Mouse (Mus musculus) lung, embryonic 14.5 days (tissue): ENCODE measurements around the gene Eif2ak4. TPM values are rescaled to one million over a fixed set of nuclear protein-coding genes. Genes with fewer than 3 reads are reported as not detected.

ENCODE experiments used
- ATAC-seq: fragments of 200-750 bp; cut with Nextera tagmentation; 2 replicates; pipeline ENCODE4 v1.8.0; 2017; ENCODE audit warnings: mild to moderate bottlenecking, moderate TSS enrichment, moderate library complexity; ENCODE audit not compliant: insufficient read depth
- DNase-seq: peaks from one replicate; pipeline ENCODE4 v3.0.0-alpha.2; 2015
- H3K27ac ChIP-seq: fragments of 300-500 bp; sonication (generic); 2 replicates; pipeline ENCODE4 v1.5.1; 2014; ENCODE audit warnings: low read depth, mild to moderate bottlenecking, moderate library complexity
- H3K27me3 ChIP-seq: fragments of 300-500 bp; sonication (generic); 2 replicates; pipeline ENCODE4 v1.6.1; 2014; ENCODE audit warnings: low read length, control low read depth; ENCODE audit not compliant: insufficient read depth
- H3K36me3 ChIP-seq: fragments of 300-500 bp; sonication (generic); 2 replicates; pipeline ENCODE4 v1.6.1; 2014; ENCODE audit warnings: control low read depth; ENCODE audit not compliant: insufficient read depth
- H3K4me1 ChIP-seq: fragments of 300-500 bp; sonication (generic); 2 replicates; pipeline ENCODE4 v1.6.1; 2014; ENCODE audit warnings: antibody characterized with exemption, control low read depth; ENCODE audit not compliant: insufficient read depth
- H3K4me2 ChIP-seq: fragments of 300-500 bp; sonication (generic); 2 replicates; pipeline ENCODE4 v1.6.1; 2014; ENCODE audit warnings: mild to moderate bottlenecking
- H3K4me3 ChIP-seq: fragments of 300-500 bp; sonication (generic); 2 replicates; pipeline ENCODE4 v1.5.1; 2014; ENCODE audit warnings: low read depth, low read length
- H3K9ac ChIP-seq: fragments of 300-500 bp; sonication (generic); 2 replicates; pipeline ENCODE4 v1.6.1; 2014
- H3K9me3 ChIP-seq: fragments of 300-500 bp; sonication (generic); 2 replicates; pipeline ENCODE4 v1.6.1; 2016; ENCODE audit warnings: low read depth, low read length, control low read depth
- CTCF ChIP-seq: IDR thresholded peaks from 2 replicates; pipeline ENCODE4 v1.5.1; 2016; ENCODE audit warnings: antibody characterized with exemption, low read depth
- WGBS: fragments of 180-500 bp; shearing (Covaris S2); extraction: QIAGEN DNeasy Blood & Tissue Kit; methylation state at CpG from one replicate; pipeline ENCODE4 v1.1.7; 2014; 5-methylcytosine and 5-hydroxymethylcytosine counted together
- polyA plus RNA-seq: library from polyadenylated mRNA; unstranded; fragments of >200 nt; fragmentation: Nextera tagmentation; extraction: Ambion mirVana; gene quantifications from 2 replicates; pipeline ENCODE4 v1.2.1, GENCODE M21; 2014

Eif2ak4 gene
- polyA plus RNA-seq, 1 experiment from 2014 or later, result 15.4 TPM

DNA sequence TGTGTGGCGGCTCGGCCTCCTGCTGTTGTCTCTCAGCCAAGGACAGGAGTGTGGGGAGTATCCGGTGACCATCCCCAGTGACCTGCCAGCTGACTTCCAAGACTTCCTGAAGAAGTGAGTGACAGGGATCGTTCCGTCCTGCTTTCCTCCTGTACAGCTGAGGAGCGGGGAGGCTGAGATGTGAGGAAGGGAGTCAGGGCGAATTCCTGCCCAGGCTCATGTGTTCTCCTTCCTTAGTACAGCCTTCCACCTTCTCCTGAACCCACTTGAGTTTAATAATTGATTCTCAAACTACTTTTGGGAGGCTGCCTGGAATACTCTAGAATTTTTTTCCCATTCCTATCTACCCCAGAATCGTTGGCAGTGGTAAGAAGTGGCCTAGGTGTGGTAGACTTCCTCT is 34.0 kb downstream of the Eif2ak4 start:
- Histone ChIP-seq H3K4me3 (no peak overlapping the region), H3K4me1 (no peaks in the 10 kb centered on the region), H3K9ac (no peak overlapping the region), H3K27me3 (no peaks in the 10 kb centered on the region), H3K9me3 (no peaks in the 10 kb centered on the region), H3K4me2 (no peak overlapping the region), H3K27ac (no peak overlapping the region), H3K36me3 (peaks cover 46% of the 10 kb centered on the region)
- DNase-seq (peak; percentile 25), ATAC-seq (no peak; the same call in 1 of the 2 replicates)
- TF ChIP-seq CTCF, result no peak
- 74% methylated on average over 8 of the region's 8 CpGs for WGBS

DNA sequence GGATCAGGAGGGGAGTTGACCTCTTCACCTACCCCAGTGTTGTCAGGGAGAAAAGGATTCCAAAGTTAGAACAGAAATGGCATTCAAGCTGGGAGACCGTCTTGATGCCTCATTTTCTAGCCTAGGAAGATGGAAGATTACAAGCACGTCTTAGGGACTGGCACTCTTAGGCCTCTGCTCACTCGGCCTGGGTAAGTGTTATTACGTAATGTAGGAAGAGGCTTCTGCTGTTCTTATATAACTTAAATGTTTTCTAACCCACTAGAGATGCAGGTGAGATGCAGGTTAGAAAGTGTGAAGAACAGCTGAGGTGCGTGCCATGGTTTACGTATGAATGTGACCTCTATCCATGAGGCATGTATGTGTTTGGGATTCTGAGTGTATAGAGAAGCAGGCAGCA is 39.9 kb downstream of the Eif2ak4 start:
- Histone ChIP-seq H3K27me3 (no peaks in the 10 kb centered on the region), H3K4me3 (no peak overlapping the region), H3K9ac (no peak overlapping the region), H3K36me3 (peaks cover 53% of the 10 kb centered on the region), H3K4me1 (no peaks in the 10 kb centered on the region), H3K27ac (no peak overlapping the region), H3K4me2 (no peak overlapping the region), H3K9me3 (no peaks in the 10 kb centered on the region)
- 86% methylated on average over 6 of the region's 6 CpGs for WGBS
- DNase-seq (no peak), ATAC-seq (no peak)
- TF ChIP-seq CTCF, result no peak

DNA sequence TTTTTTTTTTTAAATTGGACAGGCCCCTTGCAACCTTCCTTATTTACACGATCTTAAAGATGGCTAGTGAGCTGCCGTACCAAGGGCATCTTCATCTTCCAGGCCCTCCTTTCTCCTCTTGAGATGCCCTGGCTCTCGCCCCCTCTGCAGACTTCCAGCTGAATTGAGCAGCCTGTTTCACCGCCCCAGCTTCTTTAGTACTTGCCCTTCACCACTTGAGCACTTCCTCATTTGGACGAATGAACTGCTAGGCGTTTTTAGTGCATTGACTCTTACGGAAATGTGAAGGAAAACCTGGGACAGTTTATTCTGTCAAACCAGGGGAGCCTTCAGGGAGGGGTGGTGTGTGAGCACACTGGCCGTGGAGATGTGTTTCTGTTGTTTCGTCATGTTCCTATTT is 40.9 kb downstream of the Eif2ak4 start:
- TF ChIP-seq CTCF, result no peak
- ATAC-seq (no peak), DNase-seq (no peak)
- Histone ChIP-seq H3K9ac (no peak overlapping the region), H3K27ac (no peak overlapping the region), H3K4me2 (no peak overlapping the region), H3K9me3 (no peaks in the 10 kb centered on the region), H3K27me3 (no peaks in the 10 kb centered on the region), H3K4me3 (no peak overlapping the region), H3K36me3 (peaks cover 63% of the 10 kb centered on the region), H3K4me1 (no peaks in the 10 kb centered on the region)
- WGBS, result 64% methylated on average over 9 of the region's 9 CpGs

DNA sequence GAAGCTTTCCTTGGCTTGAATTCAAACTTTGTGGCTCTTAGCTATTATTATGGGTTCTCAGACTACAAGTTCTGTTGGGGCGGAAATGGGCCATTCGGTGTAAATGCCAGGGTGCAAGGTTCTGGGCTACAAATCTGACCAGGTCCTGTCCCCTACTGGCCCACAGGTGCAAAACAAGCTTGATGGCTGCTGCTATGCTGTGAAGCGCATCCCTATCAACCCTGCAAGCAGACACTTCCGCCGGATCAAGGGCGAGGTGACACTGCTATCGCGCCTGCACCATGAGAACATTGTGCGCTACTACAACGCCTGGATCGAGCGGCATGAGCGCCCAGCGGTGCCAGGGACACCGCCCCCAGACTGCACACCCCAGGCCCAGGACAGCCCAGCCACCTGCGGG is 42.2 kb downstream of the Eif2ak4 start:
- ATAC-seq (no peak), DNase-seq (no peak)
- no peak overlapping the region for H3K4me3 ChIP-seq
- H3K4me1 ChIP-seq, result no peaks in the 10 kb centered on the region
- WGBS, result 76% methylated on average over 16 of the region's 16 CpGs
- H3K9me3 ChIP-seq, result no peaks in the 10 kb centered on the region
- no peak for TF ChIP-seq CTCF
- H3K27me3 ChIP-seq, result no peaks in the 10 kb centered on the region
- peaks cover 74% of the 10 kb centered on the region for H3K36me3 ChIP-seq
- H3K27ac ChIP-seq, result no peak overlapping the region
- H3K4me2 ChIP-seq, result no peak overlapping the region
- H3K9ac ChIP-seq, result no peak overlapping the region

DNA sequence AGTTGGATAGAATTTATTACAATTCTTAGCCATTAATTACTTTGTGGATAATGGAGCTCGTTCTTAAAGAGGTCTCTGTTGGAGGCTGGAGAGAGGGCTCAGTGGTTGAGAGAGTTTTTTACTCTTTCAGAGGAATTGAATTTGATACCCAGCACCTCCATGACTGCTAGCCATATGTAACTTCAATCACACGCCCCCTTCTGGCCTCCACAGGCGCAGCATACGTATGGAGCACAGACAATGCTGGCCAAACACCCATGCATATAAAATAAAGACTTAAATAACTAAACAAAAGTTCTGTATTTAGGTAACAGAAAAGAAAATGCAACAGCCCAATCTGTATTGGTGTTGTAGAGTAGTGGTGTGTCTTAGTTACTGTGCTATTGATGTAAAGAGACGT is 43.2 kb downstream of the Eif2ak4 start:
- H3K4me2 ChIP-seq, result no peak overlapping the region
- H3K9me3 ChIP-seq, result no peaks in the 10 kb centered on the region
- H3K27me3 ChIP-seq, result no peaks in the 10 kb centered on the region
- ATAC-seq (no peak), DNase-seq (peak; percentile 68)
- 59% methylated on average over 5 of the region's 5 CpGs for WGBS
- TF ChIP-seq CTCF, result peak; percentile 64
- H3K36me3 ChIP-seq, result peaks cover 78% of the 10 kb centered on the region
- H3K9ac ChIP-seq, result no peak overlapping the region
- no peak overlapping the region for H3K4me3 ChIP-seq
- no peaks in the 10 kb centered on the region for H3K4me1 ChIP-seq
- no peak overlapping the region for H3K27ac ChIP-seq

DNA sequence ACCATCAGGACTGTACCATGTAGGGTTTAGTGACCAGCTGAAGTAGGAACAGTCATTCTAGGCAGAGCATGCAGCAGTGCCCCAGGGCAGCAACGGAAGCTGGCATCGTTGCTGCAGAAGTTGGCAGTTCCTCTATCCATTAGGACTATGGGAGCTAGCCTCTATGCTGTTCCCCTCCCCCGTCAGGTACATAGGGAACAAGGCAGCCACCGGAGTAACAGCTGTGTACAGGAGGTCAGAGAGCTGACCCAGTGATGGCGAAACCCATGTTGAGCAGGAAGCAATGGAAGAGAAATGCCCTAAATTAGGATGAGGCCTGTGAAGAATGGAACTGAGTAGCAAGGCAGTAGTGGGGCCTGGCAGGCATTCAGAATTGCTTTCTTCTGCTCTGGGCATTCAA is 53.8 kb downstream of the Eif2ak4 start:
- H3K9me3 ChIP-seq, result no peaks in the 10 kb centered on the region
- no peak for TF ChIP-seq CTCF
- H3K4me1 ChIP-seq, result no peaks in the 10 kb centered on the region
- H3K4me3 ChIP-seq, result no peak overlapping the region
- H3K4me2 ChIP-seq, result no peak overlapping the region
- no peak overlapping the region for H3K27ac ChIP-seq
- 71% methylated on average over 5 of the region's 5 CpGs for WGBS
- H3K36me3 ChIP-seq, result peaks cover 41% of the 10 kb centered on the region; the same call in 1 of the 2 replicates
- no peak for ATAC-seq
- H3K9ac ChIP-seq, result no peak overlapping the region
- DNase-seq, result no peak
- no peaks in the 10 kb centered on the region for H3K27me3 ChIP-seq

DNA sequence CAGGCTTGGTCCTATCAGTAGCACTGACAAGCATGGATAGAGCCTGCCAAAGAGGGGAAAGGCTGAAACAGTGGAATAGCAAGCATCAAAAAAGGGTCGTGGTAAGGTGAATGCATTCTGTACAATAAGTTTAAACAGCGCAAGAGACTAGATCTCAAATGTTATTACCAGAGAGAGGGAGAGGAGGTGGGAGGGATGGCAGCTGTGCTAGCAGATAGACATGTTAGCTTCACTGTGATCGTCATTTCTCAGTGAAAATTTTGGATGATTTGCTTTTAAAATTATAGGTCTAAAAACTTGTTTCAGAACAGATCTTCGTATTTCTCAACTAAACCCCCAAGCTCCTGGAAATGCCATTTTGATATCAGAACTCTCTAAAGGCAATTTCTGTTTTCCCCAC is 54.3 kb downstream of the Eif2ak4 start:
- peaks cover 41% of the 10 kb centered on the region; the same call in 1 of the 2 replicates for H3K36me3 ChIP-seq
- no peaks in the 10 kb centered on the region for H3K4me1 ChIP-seq
- H3K4me2 ChIP-seq, result no peak overlapping the region
- no peak overlapping the region for H3K4me3 ChIP-seq
- 80% methylated on average over 4 of the region's 4 CpGs for whole genome bisulfite sequencing
- no peak overlapping the region for H3K27ac ChIP-seq
- H3K9me3 ChIP-seq, result no peaks in the 10 kb centered on the region
- no peak for TF ChIP-seq CTCF
- ATAC-seq (no peak), DNase-seq (no peak)
- no peak overlapping the region for H3K9ac ChIP-seq
- H3K27me3 ChIP-seq, result no peaks in the 10 kb centered on the region
